Mouse (Mus musculus): ENCODE data around the gene Prune1. TPM values are rescaled to one million over a fixed set of nuclear protein-coding genes. Genes with fewer than 3 reads are reported as not detected.
A peak's percentile ranks its signal among the peaks of the same experiment; 100 is the strongest.

The Prune1 gene
- total and polyA plus RNA-seq, 3 experiments = 8.4 to 9.1 (median 8.5) TPM

DNA sequence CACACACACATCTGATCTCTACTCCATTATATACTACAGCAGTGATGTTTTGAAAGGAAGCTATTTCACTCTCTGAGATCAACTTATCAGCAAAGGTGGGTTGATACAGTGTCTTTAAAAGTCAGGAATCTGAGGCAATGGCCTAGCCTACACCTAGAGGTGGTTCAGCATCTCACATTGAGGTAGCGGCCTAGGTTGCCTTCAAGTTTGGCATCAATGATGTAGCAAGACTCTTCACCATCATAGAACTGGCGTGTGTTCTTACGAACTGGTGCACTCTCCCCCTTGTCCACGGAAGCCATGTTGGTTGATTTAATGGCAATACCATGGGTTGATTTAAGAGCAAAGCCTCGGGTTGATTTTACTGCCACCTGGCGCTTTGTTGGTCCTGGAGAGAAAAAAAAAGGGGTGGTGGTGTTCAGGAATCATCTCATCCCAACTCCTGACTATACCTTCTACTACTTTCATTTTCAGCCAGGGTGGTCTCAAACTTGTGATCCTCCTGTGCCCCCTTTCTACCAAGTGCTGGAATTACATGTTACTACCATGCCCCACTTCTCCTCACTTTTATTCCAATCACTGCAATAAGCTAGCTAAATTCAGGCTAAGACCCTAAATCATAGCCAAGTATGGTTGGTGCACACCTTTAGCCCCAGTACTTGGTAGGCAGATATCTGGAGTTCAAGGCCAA is 42.7 kb upstream of the Prune1 start:
- Histone ChIP-seq H3K4me3 (replicated peaks in 1 of 3; ENCODE audit: low read depth in 2 of 3, low read length in 2 of 3, poor library complexity in 1 of 3) (no peak overlapping the region), H3K9me3 (replicated peaks; ENCODE audit: low read length) (no peaks in the 10 kb centered on the region), H3K79me2 (replicated peaks; ENCODE audit: control insufficient read depth, extremely low read depth, insufficient read depth, poor library complexity, severe bottlenecking) (peaks cover 5% of the 10 kb centered on the region), H3K9ac (ENCODE audit: insufficient read depth, low read depth) (no peak overlapping the region), H3K4me2 (ENCODE audit: insufficient read depth, low read depth, poor library complexity, severe bottlenecking) (no peak overlapping the region), H3K27me3 (replicated peaks) (no peaks in the 10 kb centered on the region), H3K36me3 (replicated peaks in 1 of 2; ENCODE audit: control insufficient read depth in 1 of 2, insufficient read depth in 1 of 2, low read length in 1 of 2) (peaks cover 83 to 99% of the 10 kb centered on the region in 2 experiments), H3K27ac (ENCODE audit: insufficient read depth, low read depth) (no peak overlapping the region), H3K4me1 (ENCODE audit: control insufficient read depth in 1 of 2, insufficient read depth in 2 of 2) (peaks cover 0 to 10% of the 10 kb centered on the region in 2 experiments; a peak in 2 of 4 replicates)
- dilution Hi-C loops (cut with MboI; ENCODE audit: extremely low pct_ligation_motif_present, extremely low pct_unique_long_range_greater_than_20kb, low sequenced_read_pairs) (no loop called here), in situ Hi-C loops (cut with MboI; ENCODE audit: low pct_ligation_motif_present, low pct_unique_long_range_greater_than_20kb, low sequenced_read_pairs) (no loop called here)
- DNase-seq (ENCODE audit: extremely low read depth) = no peak
- TF ChIP-seq HCFC1 (IDR thresholded peaks at IDR 0.05; ENCODE audit: low read depth, low read length) (no peak), MYC (IDR thresholded peaks at IDR 0.05; ENCODE audit: low read depth, low read length) (no peak), USF2 (conservative IDR thresholded peaks at IDR 0.05; ENCODE audit: low read depth, low read length) (no peak), USF1 (IDR thresholded peaks at IDR 0.05; ENCODE audit: low read depth, low read length) (no peak), PAX5 (IDR thresholded peaks at IDR 0.05; ENCODE audit: low read length) (no peak), GABPA (IDR thresholded peaks at IDR 0.05; ENCODE audit: insufficient replicate concordance, low read depth, low read length) (no peak), ETS1 (conservative IDR thresholded peaks at IDR 0.05; ENCODE audit: low read depth, low read length) (no peak), CHD2 (IDR thresholded peaks at IDR 0.05; ENCODE audit: low read length) (no peak), POLR2AphosphoS2 (IDR thresholded peaks at IDR 0.05; ENCODE audit: low read depth, low read length) (no peak), CHD1 (IDR thresholded peaks at IDR 0.05; ENCODE audit: low read depth, low read length) (no peak), ZC3H11A (IDR thresholded peaks at IDR 0.05; ENCODE audit: low read depth, low read length) (no peak), RCOR1 (conservative IDR thresholded peaks at IDR 0.05; ENCODE audit: low read depth, low read length) (no peak), CTCF (conservative IDR thresholded peaks at IDR 0.05 in 1 of 2, IDR thresholded peaks at IDR 0.05 in 1 of 2; ENCODE audit: low read depth in 2 of 2, low read length in 2 of 2) (peak in 1 of 2 experiments; percentile 51; a peak in 2 of 4 replicates), POLR2A (IDR thresholded peaks at IDR 0.05; ENCODE audit: low read depth, low read length) (no peak), RAD21 (IDR thresholded peaks at IDR 0.05; ENCODE audit: low read depth, low read length) (peak; percentile 30), MXI1 (IDR thresholded peaks at IDR 0.05; ENCODE audit: low read depth, low read length) (no peak)

- no peak for TF ChIP-seq JUN (IDR thresholded peaks at IDR 0.05; ENCODE audit: insufficient read depth, low read depth, low read length)
- no peak for TF ChIP-seq BHLHE40 (IDR thresholded peaks at IDR 0.05; ENCODE audit: low read depth, low read length)
- no peak for TF ChIP-seq SIN3A (IDR thresholded peaks at IDR 0.05; ENCODE audit: low read length)
- TF ChIP-seq USF1 (IDR thresholded peaks at IDR 0.05; ENCODE audit: low read depth, low read length) = no peak
- no peak for TF ChIP-seq POLR2A (IDR thresholded peaks at IDR 0.05; ENCODE audit: low read depth, low read length)
- TF ChIP-seq RCOR1 (conservative IDR thresholded peaks at IDR 0.05; ENCODE audit: low read depth, low read length) = no peak
- Histone ChIP-seq H3K4me2 (ENCODE audit: insufficient read depth, low read depth, poor library complexity, severe bottlenecking) (no peak overlapping the region), H3K79me2 (replicated peaks; ENCODE audit: control insufficient read depth, extremely low read depth, insufficient read depth, poor library complexity, severe bottlenecking) (peaks cover 15% of the 10 kb centered on the region), H3K4me3 (replicated peaks in 1 of 3; ENCODE audit: low read depth in 2 of 3, low read length in 2 of 3, poor library complexity in 1 of 3) (no peak overlapping the region), H3K36me3 (replicated peaks in 1 of 2; ENCODE audit: control insufficient read depth in 1 of 2, insufficient read depth in 1 of 2, low read length in 1 of 2) (peaks cover 81 to 98% of the 10 kb centered on the region in 2 experiments), H3K9ac (ENCODE audit: insufficient read depth, low read depth) (no peak overlapping the region), H3K4me1 (ENCODE audit: control insufficient read depth in 1 of 2, insufficient read depth in 2 of 2) (peaks cover 9 to 20% of the 10 kb centered on the region in 2 experiments), H3K27ac (ENCODE audit: insufficient read depth, low read depth) (no peak overlapping the region), H3K9me3 (replicated peaks; ENCODE audit: low read length) (no peaks in the 10 kb centered on the region), H3K27me3 (replicated peaks) (no peaks in the 10 kb centered on the region)
- in situ Hi-C loops (cut with MboI; ENCODE audit: low pct_ligation_motif_present, low pct_unique_long_range_greater_than_20kb, low sequenced_read_pairs) (no loop called here), dilution Hi-C loops (cut with MboI; ENCODE audit: extremely low pct_ligation_motif_present, extremely low pct_unique_long_range_greater_than_20kb, low sequenced_read_pairs) (no loop called here)
- no peak for DNase-seq (ENCODE audit: extremely low read depth)
Observed at GRCm38 (mm10) chr3:95323429-95323828, 41.6 kb upstream of the Prune1 start.
